Mouse (Mus musculus) limb, embryonic 11.5 days (tissue): Measurements from ENCODE around the gene Kazn. TPM values are rescaled to one million over a fixed set of nuclear protein-coding genes. Genes with fewer than 3 reads are reported as not detected.

ENCODE experiments used
- ATAC-seq: fragments of 200-750 bp; cut with Nextera tagmentation; 2 replicates; pipeline ENCODE4 v1.8.0; 2017; ENCODE audit warnings: low read depth; ENCODE audit not compliant: insufficient number of reproducible peaks, low FRiP score, low TSS enrichment
- DNase-seq: peaks from one replicate; pipeline ENCODE4 v3.0.0-alpha.2; 2015; ENCODE audit warnings: low spot score
- H3K27ac ChIP-seq: fragments of 300-500 bp; sonication (generic); replicated peaks from 2 replicates; pipeline ENCODE4 v1.5.1; 2014; ENCODE audit warnings: low read depth, mild to moderate bottlenecking, low read length
- H3K27me3 ChIP-seq: fragments of 300-500 bp; sonication (generic); 2 replicates; pipeline ENCODE4 v1.6.1; 2014; ENCODE audit warnings: mild to moderate bottlenecking, low read length, mixed read lengths; ENCODE audit not compliant: control insufficient read depth, insufficient read depth
- H3K36me3 ChIP-seq: fragments of 300-500 bp; sonication (generic); 2 replicates; pipeline ENCODE4 v1.6.1; 2014; ENCODE audit warnings: mild to moderate bottlenecking, low read length, moderate library complexity, mixed read lengths; ENCODE audit not compliant: control insufficient read depth, insufficient read depth
- H3K4me1 ChIP-seq: fragments of 300-500 bp; sonication (generic); 2 replicates; pipeline ENCODE4 v1.6.1; 2014; ENCODE audit warnings: low read length, mixed read lengths; ENCODE audit not compliant: control insufficient read depth, insufficient read depth
- H3K4me2 ChIP-seq: fragments of 300-500 bp; sonication (generic); 2 replicates; pipeline ENCODE4 v1.6.1; 2014; ENCODE audit warnings: low read depth, mild to moderate bottlenecking, moderate library complexity; ENCODE audit not compliant: severe bottlenecking
- H3K4me3 ChIP-seq: fragments of 300-500 bp; sonication (generic); 2 replicates; pipeline ENCODE4 v1.5.1; 2014; ENCODE audit warnings: low read depth, low read length
- H3K9ac ChIP-seq: fragments of 300-500 bp; sonication (generic); 2 replicates; pipeline ENCODE4 v1.6.1; 2014; ENCODE audit warnings: mild to moderate bottlenecking, low read length
- H3K9me3 ChIP-seq: fragments of 300-500 bp; sonication (generic); 2 replicates; pipeline ENCODE4 v1.6.1; 2016; ENCODE audit warnings: low read length; ENCODE audit not compliant: control insufficient read depth
- WGBS: fragments of 180-500 bp; shearing (Covaris S2); extraction: QIAGEN DNeasy Blood & Tissue Kit; methylation state at CpG from one replicate; pipeline ENCODE4 v1.1.7; 2014; 5-methylcytosine and 5-hydroxymethylcytosine counted together
- polyA plus RNA-seq: library from polyadenylated mRNA; unstranded; fragments of >200 nt; fragmentation: Nextera tagmentation; extraction: Ambion mirVana; gene quantifications from 2 replicates; pipeline ENCODE4 v1.2.1, GENCODE M21; 2014

The Kazn gene
- polyA plus RNA-seq, 1 experiment from 2014 or later: 8.6 TPM

DNA sequence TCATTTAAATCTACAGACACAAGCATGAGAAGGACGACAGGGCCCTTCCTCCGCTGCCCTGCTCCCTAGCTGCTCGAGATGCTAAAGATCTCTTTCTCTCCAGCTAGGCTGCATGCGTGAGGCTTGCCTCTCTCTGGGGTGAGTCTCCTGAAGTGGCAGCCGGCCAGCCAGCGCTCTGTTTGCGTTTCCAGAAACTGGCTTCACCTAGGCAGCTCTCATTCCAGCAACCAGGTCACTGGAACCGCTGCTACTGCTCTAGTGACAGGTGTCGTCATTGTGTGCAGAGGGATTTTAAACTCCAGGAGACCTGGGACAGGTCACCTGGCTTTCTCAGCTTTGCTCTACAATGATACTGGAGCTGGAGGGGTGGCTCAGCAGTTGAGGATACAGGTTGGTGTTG lies 76.5 kb downstream of the Kazn start:
- no peaks in the 10 kb centered on the region; the same call in 1 of the 2 replicates for H3K36me3 ChIP-seq
- no peak for DNase-seq

DNA sequence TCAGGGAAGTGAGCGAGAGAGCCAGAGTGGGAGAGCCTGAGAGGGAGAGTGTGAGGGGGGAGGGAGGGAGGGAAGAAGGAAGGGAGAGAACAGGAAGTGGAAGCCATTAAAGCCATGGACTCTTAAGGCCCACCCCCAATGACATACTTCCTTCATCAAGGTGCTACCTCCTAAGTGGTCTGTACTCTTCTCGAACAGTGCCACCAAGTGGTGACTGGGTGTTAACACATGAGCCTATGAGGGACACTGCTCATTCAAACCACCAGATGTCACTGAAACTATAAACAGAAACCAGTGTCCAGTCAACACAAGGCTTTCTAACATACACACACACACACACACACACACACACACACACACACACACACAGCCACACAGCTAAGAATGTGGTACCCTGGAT lies 77.1 kb downstream of the Kazn start:
- Histone ChIP-seq H3K36me3 (no peaks in the 10 kb centered on the region; the same call in 1 of the 2 replicates), H3K9ac (no peak overlapping the region), H3K27me3 (no peaks in the 10 kb centered on the region), H3K27ac (no peak overlapping the region), H3K9me3 (peaks cover 3% of the 10 kb centered on the region; the same call in 1 of the 2 replicates), H3K4me1 (peaks cover 4% of the 10 kb centered on the region; the same call in 1 of the 2 replicates), H3K4me2 (no peak overlapping the region), H3K4me3 (no peak overlapping the region)
- no peak for DNase-seq
- no peak for ATAC-seq
- WGBS: 97% methylated on average over 2 of the region's 2 CpGs

More for the DNA sequence above, 76.5 kb downstream of the Kazn start:
- no peak for ATAC-seq
- Histone ChIP-seq H3K9me3 (peaks cover 3% of the 10 kb centered on the region; the same call in 1 of the 2 replicates), H3K4me3 (no peak overlapping the region), H3K4me2 (no peak overlapping the region), H3K9ac (no peak overlapping the region), H3K27ac (no peak overlapping the region), H3K4me1 (peaks cover 4% of the 10 kb centered on the region; the same call in 1 of the 2 replicates), H3K27me3 (no peaks in the 10 kb centered on the region)
- 90% methylated on average over 9 of the region's 9 CpGs for WGBS

GRCm38 (mm10) chr4:142160041-142160440 lies 79.2 kb downstream of the Kazn start:
- H3K9me3 ChIP-seq: peaks cover 3% of the 10 kb centered on the region; the same call in 1 of the 2 replicates
- H3K4me1 ChIP-seq: no peaks in the 10 kb centered on the region
- ATAC-seq (no peak), DNase-seq (no peak)
- WGBS: 68% methylated on average over 8 of the region's 8 CpGs
- H3K4me3 ChIP-seq: no peak overlapping the region
- H3K36me3 ChIP-seq: no peaks in the 10 kb centered on the region; the same call in 1 of the 2 replicates
- H3K9ac ChIP-seq: no peak overlapping the region
- no peak overlapping the region for H3K27ac ChIP-seq
- no peaks in the 10 kb centered on the region for H3K27me3 ChIP-seq
- H3K4me2 ChIP-seq: no peak overlapping the region

DNA sequence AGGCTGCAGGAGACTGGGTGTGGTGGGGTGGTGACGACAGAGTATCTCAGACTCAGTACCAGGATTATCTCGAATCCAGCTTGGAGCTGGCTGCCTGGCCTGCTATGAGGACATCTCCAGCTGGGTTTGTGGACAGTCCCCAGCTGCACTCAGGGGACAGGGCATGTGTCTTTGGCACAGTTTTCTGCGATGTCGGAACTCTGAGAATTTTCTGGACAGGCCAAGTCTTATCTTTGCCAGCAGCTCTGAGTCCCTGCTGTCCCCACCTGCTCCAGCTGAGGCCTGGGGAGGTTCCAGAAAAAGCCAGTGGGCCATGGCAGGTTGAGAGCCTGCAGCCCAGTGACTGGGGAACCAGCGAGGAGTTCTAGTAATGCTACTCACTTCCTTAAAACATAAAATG lies 82.7 kb downstream of the Kazn start:
- Histone ChIP-seq H3K4me3 (no peak overlapping the region), H3K36me3 (no peaks in the 10 kb centered on the region), H3K9ac (no peak overlapping the region), H3K4me1 (no peaks in the 10 kb centered on the region), H3K27ac (no peak overlapping the region), H3K27me3 (no peaks in the 10 kb centered on the region), H3K9me3 (no peaks in the 10 kb centered on the region), H3K4me2 (no peak overlapping the region)
- no peak for ATAC-seq
- DNase-seq: no peak
- WGBS: 92% methylated on average over 5 of the region's 5 CpGs

DNA sequence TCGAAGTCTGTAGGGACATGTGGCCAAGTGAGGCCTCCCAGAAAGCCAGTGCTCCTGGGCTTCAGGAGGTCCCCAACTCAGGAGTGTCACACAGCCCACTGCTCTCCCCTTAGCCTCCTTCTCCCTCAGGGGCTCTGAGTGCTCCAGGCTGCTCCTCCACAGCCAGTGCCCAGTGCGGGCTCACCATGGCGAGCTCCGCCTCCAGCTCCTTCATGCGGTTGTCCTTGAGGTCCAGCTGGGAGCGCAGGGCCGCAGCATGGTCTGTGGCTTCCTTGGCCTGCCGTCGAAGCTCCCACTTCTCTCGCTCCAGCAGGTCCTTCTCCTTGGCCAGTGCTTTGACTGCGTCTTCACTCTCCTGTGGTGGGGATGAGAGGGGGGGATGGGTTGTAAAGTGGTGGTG lies 85.0 kb downstream of the Kazn start:
- Histone ChIP-seq H3K9ac (no peak overlapping the region), H3K36me3 (0 out of 2 replicates have a peak, but pooled peaks cover 2% of the 10 kb centered on the region), H3K4me3 (no peak overlapping the region), H3K27ac (no peak overlapping the region), H3K4me1 (no peaks in the 10 kb centered on the region), H3K27me3 (no peaks in the 10 kb centered on the region), H3K4me2 (no peak overlapping the region), H3K9me3 (no peaks in the 10 kb centered on the region)
- WGBS: 71% methylated on average over 11 of the region's 11 CpGs
- no peak for ATAC-seq
- no peak for DNase-seq

GRCm38 (mm10) chr4:142153526-142153925 lies 85.7 kb downstream of the Kazn start:
- ATAC-seq: peak; percentile 67
- no peak overlapping the region for H3K4me2 ChIP-seq
- H3K27me3 ChIP-seq: no peaks in the 10 kb centered on the region
- H3K27ac ChIP-seq: no peak overlapping the region
- H3K36me3 ChIP-seq: 0 out of 2 replicates have a peak, but pooled peaks cover 2% of the 10 kb centered on the region
- no peak overlapping the region for H3K9ac ChIP-seq
- no peak overlapping the region for H3K4me3 ChIP-seq
- no peaks in the 10 kb centered on the region for H3K9me3 ChIP-seq
- 8% methylated on average over 2 of the region's 2 CpGs for WGBS
- DNase-seq: peak; percentile 95
- H3K4me1 ChIP-seq: no peaks in the 10 kb centered on the region

DNA sequence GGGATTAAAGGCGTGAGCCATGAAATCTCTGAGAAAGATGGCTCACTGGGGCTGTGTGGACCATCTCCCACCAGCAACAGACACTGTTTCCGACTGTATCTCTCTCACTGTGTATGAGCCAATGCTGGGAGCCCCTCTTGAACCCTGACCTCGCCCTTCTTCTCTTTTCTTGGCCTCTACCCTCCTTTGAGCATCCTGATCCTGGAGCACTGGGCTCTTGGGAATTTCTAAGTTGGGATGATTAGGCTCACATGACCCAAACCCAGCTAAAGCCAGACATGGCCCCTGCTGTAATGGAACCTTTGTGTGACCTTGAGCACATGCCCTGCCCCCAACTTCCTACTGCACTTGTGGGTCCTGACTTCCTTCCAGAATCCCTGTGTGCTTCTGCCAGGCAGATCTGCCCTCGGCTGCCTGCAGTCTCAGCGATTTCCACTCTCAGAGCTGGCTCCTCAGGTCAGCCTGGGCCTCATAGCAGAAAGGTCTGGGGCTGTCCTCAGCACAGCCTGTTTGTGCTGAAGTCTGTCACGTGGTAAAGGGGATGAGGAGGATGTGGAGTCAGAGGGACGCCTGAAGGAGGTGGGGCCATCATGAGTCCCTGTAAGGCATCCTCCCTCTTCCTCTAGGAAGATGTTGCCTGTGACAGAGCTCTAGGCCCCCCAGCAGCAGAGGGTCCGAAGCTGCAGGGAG lies 86.3 kb downstream of the Kazn start:
- 70% methylated on average over 8 of the region's 8 CpGs for WGBS
- no peak overlapping the region for H3K27ac ChIP-seq
- ATAC-seq: no peak; the same call in 1 of the 2 replicates

GRCm38 (mm10) chr4:142150086-142150485 lies 89.1 kb downstream of the Kazn start:
- no peak overlapping the region for H3K4me3 ChIP-seq
- no peaks in the 10 kb centered on the region for H3K27me3 ChIP-seq
- ATAC-seq (no peak), DNase-seq (no peak)
- H3K36me3 ChIP-seq: peaks cover 8% of the 10 kb centered on the region; the same call in 1 of the 2 replicates
- no peaks in the 10 kb centered on the region for H3K4me1 ChIP-seq
- H3K4me2 ChIP-seq: no peak overlapping the region
- no peak overlapping the region for H3K9ac ChIP-seq
- H3K9me3 ChIP-seq: no peaks in the 10 kb centered on the region
- no peak overlapping the region for H3K27ac ChIP-seq
- WGBS: 83% methylated on average over 2 of the region's 2 CpGs

More for the DNA sequence above, 86.3 kb downstream of the Kazn start:
- Histone ChIP-seq H3K4me1 (no peaks in the 10 kb centered on the region), H3K36me3 (peaks cover 4% of the 10 kb centered on the region; the same call in 1 of the 2 replicates), H3K4me2 (no peak overlapping the region), H3K27me3 (no peaks in the 10 kb centered on the region), H3K9me3 (no peaks in the 10 kb centered on the region), H3K4me3 (no peak overlapping the region), H3K9ac (no peak overlapping the region)
- DNase-seq: no peak
